ENCODE assay signal across 21 mouse cellular contexts in genomic region chr15:88213356-88213755, GRCm38 (mm10).
DNase-seq lines count a peak whose midpoint lies in the region; ATAC-seq lines count a peak whose summit lies in the region.
"Had no signal": no experiment of that assay in that cellular context is flagged by ENCODE, and none has a peak within 500 bp of the region (broad histone marks: within the 10 kb centered on the region; RNA-seq: fewer than 3 reads in every experiment).

No protein-coding gene starts in this region.

- peak; percentile 9 for DNase-seq in adrenal gland, postnatal 10 days
- no peak for DNase-seq in adrenal gland, adult 2 months
- DNase-seq in kidney, postnatal 4 days, result peak; percentile 49 to 62
- DNase-seq in kidney, adult 18-20 months, result no peak
- peak; percentile 45 for DNase-seq in embryonic facial prominence, embryonic 14.5 days (ENCODE audit: low spot score)
- DNase-seq in retina, postnatal 1 day, result peak; percentile 24
- DNase-seq in layer of hippocampus, postnatal 14 days (ENCODE audit: low spot score in 2 of 2), result no peak
- DNase-seq: adrenal gland, postnatal 25 days; cerebellum, adult 8-10 months; forebrain, postnatal 0 days; heart, postnatal 14 days; kidney, adult 8-10 months; lung, postnatal 36 days; thymus, postnatal 4 days had no signal

- H3K4me3 ChIP-seq in embryonic facial prominence, embryonic 14.5 days (ENCODE audit: low read depth, low read length), result no peak overlapping the region
- H3K4me3 ChIP-seq: limb, embryonic 15.5 days; myocyte; neural tube, embryonic 15.5 days had no signal

- no peaks in the 10 kb centered on the region for H3K9me3 ChIP-seq in embryonic facial prominence, embryonic 14.5 days (ENCODE audit: control insufficient read depth, low read length)
- H3K9me3 ChIP-seq: limb, embryonic 15.5 days; neural tube, embryonic 15.5 days had no signal

- 22% methylated on average over 3 of the region's 3 CpGs for WGBS in embryonic facial prominence, embryonic 14.5 days

- no peak overlapping the region for H3K4me2 ChIP-seq in embryonic facial prominence, embryonic 14.5 days (ENCODE audit: low read depth, low read length)
- H3K4me2 ChIP-seq: limb, embryonic 15.5 days; midbrain, embryonic 11.5 days; neural tube, embryonic 15.5 days had no signal

- no peaks in the 10 kb centered on the region for H3K27me3 ChIP-seq in embryonic facial prominence, embryonic 14.5 days (replicated peaks; ENCODE audit: control insufficient read depth, insufficient read depth, low read length)
- H3K27me3 ChIP-seq: limb, embryonic 15.5 days; neural tube, embryonic 15.5 days had no signal

- no peaks in the 10 kb centered on the region for H3K4me1 ChIP-seq in embryonic facial prominence, embryonic 14.5 days (ENCODE audit: control insufficient read depth, insufficient read depth, low read length)
- H3K4me1 ChIP-seq: limb, embryonic 15.5 days had no signal

- H3K27ac ChIP-seq in embryonic facial prominence, embryonic 14.5 days (replicated peaks; ENCODE audit: low read depth, low read length), result no peak overlapping the region
- H3K27ac ChIP-seq: limb, embryonic 15.5 days; neural tube, embryonic 15.5 days had no signal

- H3K9ac ChIP-seq in embryonic facial prominence, embryonic 14.5 days (ENCODE audit: low read depth, low read length), result no peak overlapping the region
- H3K9ac ChIP-seq: forebrain, postnatal 0 days; limb, embryonic 15.5 days; neural tube, embryonic 15.5 days had no signal

- ATAC-seq in embryonic facial prominence, embryonic 14.5 days (ENCODE audit: low read depth), result no peak
- ATAC-seq in megakaryocyte-erythroid progenitor cell, adult 5-6 weeks (replicated peaks; ENCODE audit: low FRiP score, low TSS enrichment, poor library complexity, severe bottlenecking), result no peak
- ATAC-seq: CD4-positive, CD25-positive, alpha-beta regulatory T cell, adult 4 months; forebrain, postnatal 0 days; hindbrain, embryonic 16.5 days had no signal

- H3K36me3 ChIP-seq in embryonic facial prominence, embryonic 14.5 days (ENCODE audit: control insufficient read depth, insufficient read depth, low read length), result no peaks in the 10 kb centered on the region
- H3K36me3 ChIP-seq: limb, embryonic 15.5 days; neural tube, embryonic 15.5 days had no signal

Comparison
In these comparisons a context has a peak if more than half of its experiments do, and no peak if none do; other contexts are left out.
1. DNase-seq: peak in adrenal gland, postnatal 10 days (single experiment), kidney, postnatal 4 days (2 of 2), embryonic facial prominence, embryonic 14.5 days (single experiment) and retina, postnatal 1 day (single experiment); none in adrenal gland, adult 2 months (single experiment), kidney, adult 18-20 months (single experiment) and layer of hippocampus, postnatal 14 days (0 of 2).